Mouse (Mus musculus) layer of hippocampus, adult 9-10 months (tissue): ENCODE results near the gene Cerkl.

ENCODE experiments used
- DNase-seq: peaks from one replicate; pipeline ENCODE4 v3.0.0; 2022; ENCODE audit warnings: low spot score

The Cerkl gene

DNA sequence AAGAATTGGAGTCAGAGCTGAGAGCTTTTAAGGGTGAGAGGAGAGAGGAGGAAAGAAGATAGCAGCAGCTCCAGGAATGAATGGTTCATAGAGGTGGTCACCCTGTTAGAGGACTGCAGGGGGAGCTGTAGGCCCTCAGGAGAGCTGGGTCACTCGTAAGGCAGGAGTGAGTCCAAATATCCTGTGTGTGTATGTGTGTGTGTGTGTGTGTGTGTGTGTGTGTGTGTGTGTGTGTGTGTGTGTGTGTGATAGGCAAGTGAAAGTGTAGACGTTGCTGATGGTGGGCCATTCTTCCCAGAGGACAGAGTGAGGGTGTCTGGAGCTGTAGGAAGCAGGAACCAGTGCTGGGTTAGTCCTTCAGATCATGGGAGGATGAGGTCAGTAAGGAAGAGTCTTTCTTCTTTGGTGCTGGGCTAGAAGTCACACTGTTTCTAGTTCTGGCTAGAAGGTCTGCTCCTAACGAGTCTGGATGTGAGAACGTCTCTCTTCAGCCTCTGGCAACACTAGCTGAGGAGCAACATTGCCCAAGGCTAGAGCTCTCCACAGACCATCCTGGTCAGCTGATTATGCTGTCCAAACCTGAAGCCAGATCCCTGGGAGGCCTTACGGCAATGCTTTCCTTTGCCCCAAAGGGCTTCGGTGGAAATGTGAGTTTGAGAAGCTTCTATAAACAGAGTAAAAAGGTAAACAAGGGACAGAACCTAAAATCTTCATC, 83.9 kb downstream of the Cerkl start:
- DNase-seq: no peak

DNA sequence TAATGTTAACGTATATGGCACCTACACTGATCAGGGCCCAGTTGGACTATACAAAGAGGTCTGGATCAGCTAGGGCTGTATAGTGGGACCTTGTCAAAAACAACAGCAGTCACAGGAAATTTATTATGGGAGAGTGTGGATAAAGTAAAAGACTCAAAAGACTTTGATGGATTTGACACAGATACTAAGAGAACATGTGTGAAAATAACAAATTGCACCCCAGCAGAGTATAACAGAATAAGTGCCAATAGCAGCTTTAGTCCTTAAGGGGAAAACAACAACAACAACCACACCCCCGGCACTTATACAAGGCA, 84.5 kb downstream of the Cerkl start:
- DNase-seq: no peak

DNA sequence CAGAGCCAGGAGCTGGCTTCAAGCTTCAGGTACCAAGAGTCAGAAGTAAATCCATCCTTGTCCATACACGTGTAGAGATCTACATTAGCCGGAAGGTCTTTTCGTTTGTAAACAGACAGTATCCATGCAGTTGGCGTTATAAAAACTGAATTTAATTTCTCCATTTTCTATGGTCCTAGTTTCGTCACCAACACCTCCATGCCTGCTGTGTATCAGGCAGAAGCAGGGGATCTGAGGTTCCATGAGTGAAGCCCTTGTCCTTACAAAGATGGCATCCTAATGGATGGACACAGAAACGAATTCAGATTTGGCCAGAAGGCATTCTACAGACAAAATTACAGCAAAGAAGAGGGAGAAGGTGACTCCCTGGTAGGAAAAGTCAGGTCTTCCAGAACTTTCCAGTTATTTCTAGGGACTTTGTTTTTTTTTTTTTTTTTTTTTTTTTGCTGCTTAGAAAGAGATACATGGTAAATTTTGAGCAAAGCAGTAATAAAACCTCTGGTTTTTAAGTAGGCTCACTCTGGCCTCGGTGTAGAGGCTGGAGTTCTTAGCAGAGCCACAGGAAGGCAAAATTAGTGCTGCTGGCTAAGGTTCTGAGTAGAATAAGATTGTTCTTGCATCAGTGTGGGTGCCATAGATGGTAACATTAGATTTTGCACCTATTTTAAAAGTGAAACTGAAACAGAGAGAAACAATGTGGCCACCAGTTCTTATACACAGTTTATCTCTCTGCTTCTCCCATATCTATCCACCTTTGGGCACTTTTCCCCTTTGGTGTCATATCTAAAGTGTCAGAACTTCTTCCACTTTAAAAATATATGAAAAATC, 85.0 kb downstream of the Cerkl start:
- no peak for DNase-seq

DNA sequence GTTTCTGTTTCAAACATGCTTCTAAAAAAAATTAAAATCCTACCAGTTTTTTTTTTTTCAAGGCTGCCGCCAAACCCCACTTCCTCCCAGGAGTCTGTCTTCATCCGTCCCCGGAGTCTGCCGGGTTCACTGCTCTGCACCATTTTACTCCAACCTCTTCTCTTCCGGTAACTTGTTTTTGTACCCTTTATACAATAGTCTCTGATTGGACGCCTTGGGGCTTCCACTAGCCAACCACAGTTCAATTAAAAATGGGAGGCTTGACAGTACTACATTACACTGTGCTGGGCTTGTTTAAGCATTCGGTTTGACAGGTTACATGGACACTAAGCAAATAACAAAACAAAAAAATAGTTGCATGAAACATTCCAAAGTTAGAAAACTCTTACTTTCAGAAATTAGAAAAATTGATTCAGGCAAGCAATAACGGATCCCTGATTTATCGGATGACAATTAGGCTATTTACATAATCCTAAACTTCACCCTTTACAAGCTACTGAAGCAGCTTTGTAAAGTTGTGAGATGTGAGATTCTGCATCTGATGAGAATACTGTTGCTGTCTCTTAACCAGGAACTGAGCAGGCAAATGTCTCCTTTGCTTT, 85.8 kb downstream of the Cerkl start:
- no peak for DNase-seq

DNA sequence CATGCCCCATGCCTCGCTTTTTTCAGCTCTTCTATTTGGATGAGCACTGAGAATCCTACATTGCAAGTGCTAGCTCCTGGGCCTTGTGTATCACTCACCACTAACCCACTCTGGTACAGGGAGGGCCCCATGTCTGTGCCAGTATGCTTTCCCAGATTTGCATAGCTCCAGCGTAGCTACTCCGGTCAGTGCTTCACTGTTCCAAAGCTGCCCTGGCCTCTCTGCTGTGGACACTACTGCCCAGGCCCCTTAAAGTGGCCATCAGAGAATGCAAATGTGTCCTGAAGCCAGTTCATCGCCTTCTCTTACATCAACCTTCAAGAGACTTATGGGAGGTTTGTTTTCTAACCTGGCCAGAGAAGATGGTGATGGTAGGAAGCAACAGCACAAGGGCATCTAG, 86.7 kb downstream of the Cerkl start:
- DNase-seq: no peak

DNA sequence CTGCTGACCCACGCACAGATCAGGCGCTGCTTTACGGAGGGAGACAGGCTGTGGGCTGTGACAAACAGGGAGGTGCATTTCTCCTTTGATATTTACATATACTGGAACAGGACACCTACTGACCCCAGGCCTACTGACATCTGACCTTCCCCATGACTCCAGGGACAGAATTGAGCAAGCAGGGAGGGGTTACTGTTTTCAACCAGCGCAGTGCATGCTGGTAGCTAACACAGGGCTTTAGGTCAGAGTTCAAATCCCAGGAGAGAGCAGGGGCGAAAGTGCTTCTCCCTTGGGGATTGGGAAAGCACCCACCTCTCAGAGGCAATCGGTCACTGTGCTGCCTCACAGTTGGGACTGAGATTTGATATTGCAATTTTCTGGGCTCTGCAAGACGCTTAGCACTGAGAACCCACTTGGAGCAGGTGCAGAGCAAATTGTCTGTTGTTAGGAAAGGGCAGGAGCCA, 87.5 kb downstream of the Cerkl start:
- no peak for DNase-seq

DNA sequence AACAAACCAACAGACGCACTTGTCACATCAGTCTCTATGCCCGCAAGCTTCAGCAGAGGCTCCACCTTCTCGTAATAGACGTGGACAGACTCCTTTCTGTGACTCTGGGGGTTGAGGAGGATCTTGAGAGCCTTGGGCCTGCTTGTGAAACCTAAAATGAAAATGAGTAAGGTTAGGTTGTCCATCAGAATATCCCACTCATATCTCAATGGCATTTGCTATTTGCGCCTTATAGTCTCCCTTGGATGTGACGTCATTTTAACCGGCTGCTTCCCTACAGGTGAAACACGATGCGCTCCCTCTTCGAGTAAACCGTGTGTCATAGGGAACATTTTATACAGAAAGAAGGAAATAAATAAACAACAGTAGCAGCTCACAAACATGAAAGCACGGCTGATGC, 87.9 kb downstream of the Cerkl start:
- no peak for DNase-seq

DNA sequence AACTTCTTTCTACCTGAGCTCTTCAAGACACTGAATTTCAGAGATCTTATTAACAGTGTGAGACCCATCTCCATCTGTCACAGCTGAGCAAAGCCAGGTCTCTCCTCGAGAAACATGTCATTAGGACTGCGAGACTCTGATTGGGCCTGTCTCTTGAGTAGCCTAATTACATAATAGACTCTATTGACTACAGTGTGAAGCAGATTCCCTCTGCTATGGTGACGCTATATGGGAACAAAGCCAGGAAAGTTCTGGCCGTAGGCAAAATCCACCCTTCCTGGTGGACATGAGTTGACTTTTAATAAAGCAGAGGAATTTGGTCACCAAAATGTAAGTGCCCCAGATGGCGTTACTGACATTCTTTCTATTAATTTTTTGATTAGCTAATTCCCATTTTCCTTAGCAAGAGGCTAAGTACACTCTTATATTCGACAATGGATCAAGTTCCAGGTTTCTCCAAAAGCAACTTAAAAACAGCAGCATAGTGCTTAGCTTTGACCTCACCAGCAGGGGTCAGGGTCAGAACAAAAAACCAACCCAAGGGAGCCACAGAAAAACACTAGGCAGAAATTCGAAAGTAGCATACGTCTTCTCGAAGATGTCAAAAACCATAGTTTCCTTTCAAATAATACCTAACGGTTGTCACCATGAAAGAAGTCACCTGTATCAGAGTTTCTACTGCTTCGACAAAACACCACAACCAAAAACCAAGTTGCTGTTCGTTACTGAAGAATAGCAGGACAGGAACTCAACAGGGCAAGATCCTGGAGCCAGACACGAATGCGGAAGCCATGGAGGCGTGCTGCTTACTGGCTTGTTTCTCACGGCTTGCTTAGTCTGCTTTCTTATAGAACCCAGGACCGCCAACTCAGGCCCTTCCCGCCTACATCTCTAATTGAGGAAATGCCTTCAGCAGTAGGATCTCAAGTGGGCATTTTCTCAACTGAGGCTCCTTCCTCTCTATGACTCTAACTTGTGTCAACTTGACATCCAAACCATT, 88.8 kb downstream of the Cerkl start:
- no peak for DNase-seq

DNA sequence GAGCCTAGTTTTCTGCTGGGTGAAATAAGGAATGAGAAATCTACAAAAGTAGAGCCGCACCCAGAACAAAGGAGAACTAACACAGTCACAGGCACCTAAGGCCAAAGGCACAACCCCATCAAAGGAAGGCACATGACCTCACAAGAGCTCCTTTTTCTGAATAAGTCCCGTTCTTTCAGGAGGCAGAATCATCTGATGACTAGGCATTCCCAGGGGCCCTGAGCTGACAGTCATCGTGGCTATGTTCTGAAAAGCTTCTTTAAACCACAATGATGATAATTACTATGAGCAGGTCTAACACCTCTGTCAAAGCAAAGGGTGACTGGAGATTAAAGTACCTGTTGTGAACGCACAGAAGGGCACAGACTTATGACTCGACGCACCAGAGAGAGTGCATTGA, 92.7 kb downstream of the Cerkl start:
- no peak for DNase-seq

DNA sequence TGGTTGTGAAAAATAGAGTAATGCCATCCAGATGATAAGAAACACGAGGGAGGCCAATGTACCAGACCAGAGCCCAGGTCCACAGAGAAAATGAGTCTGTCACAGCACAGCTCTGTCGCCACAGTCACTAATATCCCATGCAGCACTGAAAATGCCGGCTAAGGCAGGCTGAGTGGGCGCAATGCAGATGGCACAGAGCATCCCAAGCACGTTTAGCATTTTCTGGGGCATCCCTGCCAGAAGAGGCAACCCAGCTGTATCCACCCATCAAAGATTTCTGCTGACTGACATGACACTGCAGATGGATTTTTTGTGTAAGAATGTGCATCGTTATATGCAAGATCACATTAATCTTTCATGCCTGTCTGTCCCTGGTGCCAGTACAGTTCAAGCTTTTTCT, 94.6 kb downstream of the Cerkl start:
- peak; percentile 32 for DNase-seq

DNA sequence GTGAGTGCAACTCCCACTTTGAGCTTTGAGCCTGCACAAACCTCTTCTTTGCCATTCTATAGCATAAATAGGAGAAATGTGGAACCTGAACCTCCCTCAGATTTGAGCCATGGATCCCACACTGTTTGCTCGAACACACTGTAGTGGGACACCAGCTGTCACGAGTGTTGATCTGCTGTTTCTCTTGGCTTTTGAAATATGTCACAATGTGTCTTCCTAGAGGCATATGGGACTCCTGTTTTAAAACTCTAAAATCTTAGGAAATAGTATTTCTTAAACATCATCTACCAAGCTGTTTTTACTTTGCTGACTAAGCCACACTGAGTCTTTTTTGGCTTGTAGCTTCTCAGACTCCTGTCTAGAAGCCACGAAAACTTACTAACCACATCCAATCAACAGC, 98.8 kb downstream of the Cerkl start:
- DNase-seq: peak; percentile 36

DNA sequence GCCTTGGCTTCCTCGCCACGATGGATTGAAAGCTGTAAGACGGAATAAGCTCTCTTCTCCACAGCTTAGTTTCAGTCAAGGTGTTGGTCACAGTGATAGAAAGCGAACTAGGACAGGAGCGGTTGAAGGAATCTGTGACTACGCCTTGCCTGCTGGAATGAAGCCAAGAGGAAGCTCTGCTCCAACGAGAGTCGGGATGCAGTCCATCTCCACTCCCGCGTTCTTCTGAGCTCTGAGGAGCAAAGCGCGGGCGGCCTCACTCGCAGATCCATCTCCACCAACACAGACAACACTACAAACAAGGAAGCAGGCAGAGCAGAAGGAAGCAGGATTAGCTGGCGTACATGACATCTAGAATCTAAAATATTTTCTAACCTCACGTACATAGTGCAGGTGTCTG, 101.8 kb downstream of the Cerkl start:
- DNase-seq: no peak

DNA sequence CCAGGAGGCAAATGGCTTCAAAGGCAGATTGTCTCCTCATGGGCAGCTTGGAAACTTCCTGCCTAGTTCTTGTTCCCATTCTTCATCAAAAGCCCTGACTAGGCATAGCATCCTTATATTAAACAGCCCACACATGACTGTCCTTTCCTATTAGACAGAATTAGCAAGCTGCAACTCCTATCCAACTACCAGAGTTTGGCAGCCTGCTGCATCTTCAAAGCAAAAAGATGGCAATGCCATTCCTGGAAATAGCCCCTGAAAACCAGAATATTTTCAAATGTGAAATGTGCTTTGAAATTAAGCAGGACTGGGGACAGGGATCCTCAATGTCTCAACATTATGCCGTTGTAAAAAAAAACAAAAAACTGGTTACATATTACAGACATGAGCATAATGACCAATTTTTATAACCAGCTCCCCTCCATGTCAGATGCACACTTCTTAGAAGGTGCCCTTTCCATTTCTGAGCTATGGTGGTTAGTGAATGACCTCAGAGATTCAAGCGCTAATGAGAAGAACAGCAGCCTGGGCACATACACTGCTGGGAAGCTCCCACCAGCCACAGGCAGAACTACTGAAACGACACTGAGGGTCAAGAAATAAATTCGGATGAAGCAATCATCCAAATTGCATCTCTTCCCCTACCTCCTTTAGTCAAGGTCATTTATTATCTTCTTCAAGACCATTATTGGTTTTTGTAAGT, 104.3 kb downstream of the Cerkl start:
- no peak for DNase-seq

DNA sequence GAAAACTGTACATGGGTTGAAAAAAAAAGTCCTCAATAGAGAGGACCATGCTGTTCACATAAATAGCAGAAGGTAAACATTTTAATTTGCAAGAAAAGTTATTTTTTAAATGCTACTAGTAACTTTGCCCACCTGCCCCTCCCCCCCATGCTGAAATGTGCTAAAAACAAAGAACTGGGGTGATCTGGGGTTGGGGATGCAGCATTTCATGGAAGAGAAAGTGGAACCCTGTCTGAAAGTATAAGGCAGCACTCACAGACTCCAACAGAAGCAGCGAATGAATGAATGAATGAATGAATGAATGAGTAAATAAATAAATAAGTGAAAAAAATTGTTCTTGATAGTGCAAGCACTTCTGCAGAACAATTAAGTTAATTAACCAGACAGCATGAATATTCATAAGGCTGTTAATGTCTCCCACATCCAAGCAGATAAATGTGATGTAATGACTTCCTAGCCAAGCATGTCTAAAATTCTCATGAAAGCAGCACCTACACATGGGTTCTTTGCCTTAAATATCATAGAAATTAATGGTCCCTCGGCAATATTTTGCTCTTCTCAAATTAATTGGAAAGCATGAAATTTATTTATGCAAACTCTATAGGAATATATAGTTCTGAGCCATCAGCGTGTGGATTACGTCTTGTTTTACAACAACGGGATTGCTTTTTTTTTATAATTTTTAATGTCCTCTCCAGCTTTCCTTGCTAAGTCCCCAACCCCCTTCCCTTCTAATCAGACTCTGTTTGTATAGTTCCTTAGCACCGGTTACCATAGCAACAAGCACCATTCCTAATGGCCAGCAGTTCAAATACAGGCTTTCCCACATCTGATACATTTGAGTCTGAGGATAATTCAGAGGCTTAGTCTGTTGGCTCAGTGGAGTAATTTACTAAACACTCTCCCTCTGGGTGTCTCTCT, 105.1 kb downstream of the Cerkl start:
- DNase-seq: no peak

DNA sequence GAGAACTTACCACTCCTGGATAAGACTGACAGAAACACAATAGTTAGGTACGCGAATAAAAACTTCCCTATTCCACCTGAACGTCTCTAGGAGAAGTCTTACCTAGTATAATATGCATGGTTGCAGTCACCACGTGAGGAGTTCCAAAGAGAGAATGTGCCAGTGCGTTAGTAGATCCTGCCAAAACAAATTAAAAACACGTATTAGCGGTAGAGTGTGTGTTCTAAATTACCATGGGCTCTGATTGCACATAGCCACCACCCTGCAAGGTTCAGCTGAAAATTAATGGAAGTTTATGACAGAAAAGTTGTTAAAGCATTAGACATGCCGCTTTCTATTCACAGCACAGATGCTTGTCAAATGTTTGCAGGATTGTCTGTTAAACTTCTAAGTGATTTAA, 113.5 kb downstream of the Cerkl start:
- DNase-seq: no peak

DNA sequence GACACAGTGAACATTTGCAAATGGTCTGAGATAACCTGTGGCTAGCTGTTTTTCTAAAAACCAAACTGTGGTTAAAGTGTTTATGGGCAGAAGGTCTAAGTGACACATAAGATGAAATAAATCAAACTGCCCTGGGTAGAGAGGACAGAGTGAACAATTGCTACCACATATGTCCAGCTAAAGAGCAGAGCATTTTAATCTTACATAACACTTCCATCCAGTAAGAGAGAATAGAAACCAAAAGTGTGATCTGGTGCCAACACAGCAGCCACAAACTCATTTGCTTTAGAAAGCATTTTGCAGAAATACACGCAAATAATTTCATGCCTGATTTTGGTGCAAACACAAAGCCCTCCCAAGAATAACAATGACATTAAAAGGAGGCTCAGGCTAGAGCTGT, 117.6 kb downstream of the Cerkl start:
- DNase-seq: no peak

DNA sequence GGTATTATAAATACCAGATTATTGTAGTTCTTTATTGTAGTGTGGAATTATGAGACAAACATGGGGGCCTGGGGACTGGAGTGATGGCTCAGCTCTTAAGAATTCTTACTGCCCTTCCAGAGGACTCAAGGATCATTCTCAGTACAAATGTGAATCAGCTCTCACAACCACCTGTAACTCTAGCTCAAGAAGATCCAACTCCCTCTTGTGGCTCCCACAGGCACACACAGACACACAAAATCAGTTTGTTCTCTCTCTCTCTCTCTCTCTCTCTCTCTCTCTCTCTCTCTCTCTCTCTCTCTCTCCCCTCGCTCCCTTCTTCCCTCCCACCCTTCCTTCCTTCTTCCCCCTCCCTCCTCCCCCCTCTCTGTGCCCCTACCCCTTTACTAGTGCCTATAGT, 120.4 kb downstream of the Cerkl start:
- no peak for DNase-seq

DNA sequence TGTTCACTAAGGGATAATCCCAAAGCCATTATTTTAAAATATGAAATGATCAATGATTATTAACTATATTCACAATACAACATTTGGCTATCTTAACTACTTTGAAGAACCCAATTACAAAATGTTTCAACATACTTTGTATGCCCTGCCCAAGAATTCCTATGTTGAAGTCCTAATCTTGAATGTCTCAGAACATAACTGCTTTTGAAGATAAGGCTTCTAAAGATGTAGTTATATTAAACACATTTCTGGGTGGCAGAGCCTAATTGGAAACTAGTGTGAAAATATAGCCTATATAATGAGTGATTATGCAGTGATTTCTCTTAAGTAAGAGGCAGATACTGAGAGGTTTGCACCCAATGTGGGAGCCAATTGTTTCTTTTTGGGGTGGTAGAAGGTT, 121.9 kb downstream of the Cerkl start:
- no peak for DNase-seq

DNA sequence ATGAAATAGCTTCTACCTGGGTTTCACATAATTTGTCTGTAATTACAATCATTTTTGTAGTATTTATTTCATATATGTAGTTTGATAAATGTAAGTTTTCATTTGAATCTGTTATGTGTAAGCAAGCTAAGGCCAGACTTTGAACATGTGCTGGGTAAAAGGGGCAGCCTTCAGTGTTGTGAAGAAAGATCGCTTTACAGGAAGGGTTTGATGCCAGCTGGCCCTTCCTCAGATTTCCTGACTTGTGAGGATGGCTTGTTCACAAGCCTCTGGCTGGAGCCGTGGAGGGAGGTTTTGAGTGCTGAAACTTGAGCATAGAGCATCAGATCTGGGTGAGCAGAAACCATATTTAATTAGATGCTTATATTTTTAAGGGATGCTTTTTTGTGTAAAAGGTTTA, 128.5 kb downstream of the Cerkl start:
- no peak for DNase-seq

DNA sequence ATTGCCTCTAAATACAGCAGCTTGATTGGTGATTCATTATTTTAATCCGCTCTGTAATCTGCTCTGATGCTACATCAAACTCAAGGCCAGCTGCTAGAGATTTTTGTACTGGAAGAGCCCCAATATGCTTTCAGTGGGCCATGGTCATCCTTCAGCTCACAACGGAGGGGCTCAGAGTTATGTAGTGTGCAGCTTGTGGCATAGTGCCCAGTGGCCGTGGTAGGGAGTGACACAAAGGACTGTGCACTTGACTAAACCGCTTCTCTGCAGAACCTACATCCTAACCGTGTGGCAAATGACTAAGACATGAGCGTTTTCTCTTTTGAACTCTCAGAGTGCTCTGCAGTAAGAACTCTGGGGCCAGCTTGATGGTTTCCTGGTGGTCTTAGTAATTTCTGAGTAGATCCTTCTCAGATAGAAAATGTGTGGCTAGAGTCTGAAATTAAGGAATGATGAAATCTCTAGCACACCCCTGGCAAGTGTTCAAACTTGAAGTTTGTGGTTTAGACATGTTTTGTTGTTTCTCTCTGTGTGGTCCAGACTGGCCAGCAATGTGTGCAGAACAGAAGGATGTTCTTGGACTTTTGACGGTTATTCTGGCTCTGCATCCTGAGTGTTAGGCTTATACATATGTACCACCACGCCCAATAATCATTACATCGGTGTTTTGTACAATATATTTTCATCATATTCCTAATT, 140.3 kb downstream of the Cerkl start:
- DNase-seq: no peak
